8 mouse cellular contexts compared by ENCODE assay signal in genomic region chr8:83893915-83894314, GRCm38 (mm10). TPM values are rescaled to one million over a fixed set of nuclear protein-coding genes. Genes with fewer than 3 reads are reported as not detected.
A peak's percentile ranks its signal among the peaks of the same experiment; 100 is the strongest.
DNase-seq lines count a peak whose midpoint lies in the region; ATAC-seq and TF ChIP-seq lines count a peak whose summit lies in the region.

No protein-coding gene starts in this region.

- peaks cover 24% of the 10 kb centered on the region for H3K4me1 ChIP-seq in neural tube, embryonic 15.5 days
- H3K4me1 ChIP-seq in lung, adult 2 months (ENCODE audit: control insufficient read depth, insufficient read depth, low read length), result no peaks in the 10 kb centered on the region; the same call in 1 of the 2 replicates

- H3K4me3 ChIP-seq in neural tube, embryonic 15.5 days (replicated peaks), result no peak overlapping the region
- H3K4me3 ChIP-seq in lung, adult 2 months (replicated peaks; ENCODE audit: extremely low read depth, low read depth, low read length), result no peak overlapping the region

- no peak overlapping the region for H3K4me2 ChIP-seq in neural tube, embryonic 15.5 days

- TF ChIP-seq POLR2A in lung, adult 2 months (IDR thresholded peaks at IDR 0.05; ENCODE audit: borderline replicate concordance, extremely low read depth, low read depth, low read length), result no peak

- ATAC-seq in neural tube, embryonic 15.5 days (ENCODE audit: low FRiP score), result no peak

- no peak overlapping the region for H3K27ac ChIP-seq in neural tube, embryonic 15.5 days (replicated peaks)

- DNase-seq in neural tube, embryonic 10.5 days (ENCODE audit: extremely low spot score, low spot score), result peak; percentile 75
- DNase-seq in adrenal gland, adult 18-20 months (ENCODE audit: low spot score in 2 of 2), result peak; percentile 84 to 85
- DNase-seq in embryo, embryonic 10.5 days (ENCODE audit: low spot score), result peak; percentile 78
- DNase-seq in kidney, adult 9 months, result peak; percentile 88
- peak; percentile 84 for DNase-seq in lung, adult 2 months
- DNase-seq in skeletal muscle tissue, adult 2 months (ENCODE audit: low read depth, low spot score), result peak; percentile 54
- DNase-seq in urinary bladder, postnatal 4 days (ENCODE audit: low spot score in 2 of 2), result peak; percentile 56 to 82

- no peak overlapping the region for H3K9ac ChIP-seq in neural tube, embryonic 15.5 days (replicated peaks)

- no peaks in the 10 kb centered on the region for H3K9me3 ChIP-seq in neural tube, embryonic 15.5 days (replicated peaks)

- H3K36me3 ChIP-seq in neural tube, embryonic 15.5 days, result no peaks in the 10 kb centered on the region

- peaks cover 23% of the 10 kb centered on the region for H3K27me3 ChIP-seq in neural tube, embryonic 15.5 days (replicated peaks)

- TF ChIP-seq CTCF in lung, adult 2 months (IDR thresholded peaks at IDR 0.05; ENCODE audit: insufficient read depth, low read length), result peak; percentile 87

- 1% methylated on average over 5 of the region's 5 CpGs for WGBS in neural tube, embryonic 15.5 days
- under 1% methylated on average over 5 of the region's 5 CpGs for WGBS in lung, adult 2 months

RNA-seq across cellular contexts. Expression of gene Adgrl1, which starts 6.0 kb away (rescaled TPM):
- polyA plus RNA-seq in neural tube, embryonic 15.5 days (2015; fragmentation: Nextera tagmentation; extraction: Ambion mirVana), result 43.0 and 54.1 TPM in 2 replicates
- 10 to 100 TPM; 39.6 to 76.0 TPM for total RNA-seq in adrenal gland, adult 18-20 months (2021)
- polyA plus RNA-seq in lung, adult 2 months (2012; rRNA removed), result 81.1 and 86.4 TPM in 2 replicates
